Mouse (Mus musculus): ENCODE results near the gene Tnfaip1. TPM values are rescaled to one million over a fixed set of nuclear protein-coding genes. Genes with fewer than 3 reads are reported as not detected.

Gene Tnfaip1
- polyA plus RNA-seq, 1 experiment, result 60.7 TPM

- H3K79me2 ChIP-seq (ENCODE audit: control insufficient read depth, insufficient read depth), result peaks cover 36% of the 10 kb centered on the region
- TF ChIP-seq USF1 (IDR thresholded peaks at IDR 0.05; ENCODE audit: low read depth), result no peak
- no peak for TF ChIP-seq CEBPB (IDR thresholded peaks at IDR 0.05; ENCODE audit: low read depth)
- TF ChIP-seq CTCF (IDR thresholded peaks at IDR 0.05; ENCODE audit: control insufficient read depth, insufficient read depth, insufficient read length), result no peak
- no peak for TF ChIP-seq FOSL1 (IDR thresholded peaks at IDR 0.05; ENCODE audit: insufficient read depth, low read length, poor library complexity, severe bottlenecking)
- no peak for TF ChIP-seq MAX (IDR thresholded peaks at IDR 0.05)
- TF ChIP-seq MYOG (IDR thresholded peaks at IDR 0.05; ENCODE audit: control insufficient read depth, extremely low read depth, insufficient read length), result no peak
- TF ChIP-seq MYOD1 (IDR thresholded peaks at IDR 0.05; ENCODE audit: control insufficient read depth, insufficient read length, low read depth), result no peak
- H3ac ChIP-seq (ENCODE audit: control insufficient read depth, insufficient read length, low read depth), result no peak overlapping the region
- H3K79me3 ChIP-seq (ENCODE audit: low read depth), result peaks cover 17% of the 10 kb centered on the region
- H3K4me3 ChIP-seq (ENCODE audit: insufficient read depth, poor library complexity, severe bottlenecking), result no peak overlapping the region
- peaks cover 70% of the 10 kb centered on the region for H3K36me3 ChIP-seq (ENCODE audit: control insufficient read depth, insufficient read depth)
- H3K27me3 ChIP-seq (ENCODE audit: control insufficient read depth, insufficient read depth, insufficient read length), result no peaks in the 10 kb centered on the region
Measured at GRCm38 (mm10) chr11:78515549-78516325, 20.4 kb downstream of the Tnfaip1 start.

GRCm38 (mm10) chr11:78513106-78513790 lies 22.9 kb downstream of the Tnfaip1 start:
- Histone ChIP-seq H3K4me3 (ENCODE audit: insufficient read depth, poor library complexity, severe bottlenecking) (peak overlapping the region; percentile 93), H3K27me3 (ENCODE audit: control insufficient read depth, insufficient read depth, insufficient read length) (no peaks in the 10 kb centered on the region), H3K36me3 (ENCODE audit: control insufficient read depth, insufficient read depth) (peaks cover 60% of the 10 kb centered on the region), H3ac (ENCODE audit: control insufficient read depth, insufficient read length, low read depth) (peak overlapping the region; percentile 66), H3K79me3 (ENCODE audit: low read depth) (peaks cover 18% of the 10 kb centered on the region), H3K79me2 (ENCODE audit: control insufficient read depth, insufficient read depth) (peaks cover 39% of the 10 kb centered on the region)
- TF ChIP-seq USF1 (IDR thresholded peaks at IDR 0.05; ENCODE audit: low read depth), result no peak
- TF ChIP-seq CEBPB (IDR thresholded peaks at IDR 0.05; ENCODE audit: low read depth), result no peak
- TF ChIP-seq MAX (IDR thresholded peaks at IDR 0.05), result no peak
- no peak for TF ChIP-seq MYOD1 (IDR thresholded peaks at IDR 0.05; ENCODE audit: control insufficient read depth, insufficient read length, low read depth)
- TF ChIP-seq MYOG (IDR thresholded peaks at IDR 0.05; ENCODE audit: control insufficient read depth, extremely low read depth, insufficient read length), result no peak
- TF ChIP-seq FOSL1 (IDR thresholded peaks at IDR 0.05; ENCODE audit: insufficient read depth, low read length, poor library complexity, severe bottlenecking), result no peak
- no peak for TF ChIP-seq CTCF (IDR thresholded peaks at IDR 0.05; ENCODE audit: control insufficient read depth, insufficient read depth, insufficient read length)

- Histone ChIP-seq H3ac (ENCODE audit: control insufficient read depth, insufficient read length, low read depth) (peak within 1 kb of the TSS; percentile 95), H3K79me3 (ENCODE audit: low read depth) (peaks cover 18% of the 10 kb centered on the region), H3K4me3 (ENCODE audit: insufficient read depth, poor library complexity, severe bottlenecking) (peak within 1 kb of the TSS; percentile 93), H3K27me3 (ENCODE audit: control insufficient read depth, insufficient read depth, insufficient read length) (no peaks in the 10 kb centered on the region), H3K36me3 (ENCODE audit: control insufficient read depth, insufficient read depth) (peaks cover 60% of the 10 kb centered on the region), H3K79me2 (ENCODE audit: control insufficient read depth, insufficient read depth) (peaks cover 39% of the 10 kb centered on the region)
- TF ChIP-seq MYOD1 (IDR thresholded peaks at IDR 0.05; ENCODE audit: control insufficient read depth, insufficient read length, low read depth) (no peak), MAX (IDR thresholded peaks at IDR 0.05) (peak; percentile 72), USF1 (IDR thresholded peaks at IDR 0.05; ENCODE audit: low read depth) (peak; percentile 87), CTCF (IDR thresholded peaks at IDR 0.05; ENCODE audit: control insufficient read depth, insufficient read depth, insufficient read length) (no peak)
Measured at GRCm38 (mm10) chr11:78512025-78512957, 23.8 kb downstream of the Tnfaip1 start, which contains the start of the genes Tmem199 and Poldip2. Tmem199 (minus strand) TSS chr11:78512172. Poldip2 (plus strand) TSS chr11:78512193.

GRCm38 (mm10) chr11:78509148-78509547 lies 27.0 kb downstream of the Tnfaip1 start:
- no peak overlapping the region for H3ac ChIP-seq (ENCODE audit: control insufficient read depth, insufficient read length, low read depth)
- H3K79me3 ChIP-seq (ENCODE audit: low read depth), result peaks cover 18% of the 10 kb centered on the region
- peaks cover 37% of the 10 kb centered on the region for H3K79me2 ChIP-seq (ENCODE audit: control insufficient read depth, insufficient read depth)
- no peak overlapping the region for H3K4me3 ChIP-seq (ENCODE audit: insufficient read depth, poor library complexity, severe bottlenecking)
- no peak for TF ChIP-seq FOSL1 (IDR thresholded peaks at IDR 0.05; ENCODE audit: insufficient read depth, low read length, poor library complexity, severe bottlenecking)
- no peak for TF ChIP-seq CEBPB (IDR thresholded peaks at IDR 0.05; ENCODE audit: low read depth)
- no peak for TF ChIP-seq CTCF (IDR thresholded peaks at IDR 0.05; ENCODE audit: control insufficient read depth, insufficient read depth, insufficient read length)
- no peak for TF ChIP-seq MAX (IDR thresholded peaks at IDR 0.05)
- no peak for TF ChIP-seq MYOG (IDR thresholded peaks at IDR 0.05; ENCODE audit: control insufficient read depth, extremely low read depth, insufficient read length)
- TF ChIP-seq USF1 (IDR thresholded peaks at IDR 0.05; ENCODE audit: low read depth), result no peak
- TF ChIP-seq MYOD1 (IDR thresholded peaks at IDR 0.05; ENCODE audit: control insufficient read depth, insufficient read length, low read depth), result no peak
- no peaks in the 10 kb centered on the region for H3K27me3 ChIP-seq (ENCODE audit: control insufficient read depth, insufficient read depth, insufficient read length)
- peaks cover 45% of the 10 kb centered on the region for H3K36me3 ChIP-seq (ENCODE audit: control insufficient read depth, insufficient read depth)

GRCm38 (mm10) chr11:78505430-78505829 lies 30.7 kb downstream of the Tnfaip1 start:
- no peak for TF ChIP-seq CEBPB (IDR thresholded peaks at IDR 0.05; ENCODE audit: low read depth)
- TF ChIP-seq MYOD1 (IDR thresholded peaks at IDR 0.05; ENCODE audit: control insufficient read depth, insufficient read length, low read depth), result no peak
- no peak for TF ChIP-seq MYOG (IDR thresholded peaks at IDR 0.05; ENCODE audit: control insufficient read depth, extremely low read depth, insufficient read length)
- TF ChIP-seq FOSL1 (IDR thresholded peaks at IDR 0.05; ENCODE audit: insufficient read depth, low read length, poor library complexity, severe bottlenecking), result no peak
- TF ChIP-seq MAX (IDR thresholded peaks at IDR 0.05), result no peak
- no peak for TF ChIP-seq USF1 (IDR thresholded peaks at IDR 0.05; ENCODE audit: low read depth)
- no peak for TF ChIP-seq CTCF (IDR thresholded peaks at IDR 0.05; ENCODE audit: control insufficient read depth, insufficient read depth, insufficient read length)
- Histone ChIP-seq H3K79me3 (ENCODE audit: low read depth) (no peaks in the 10 kb centered on the region), H3K27me3 (ENCODE audit: control insufficient read depth, insufficient read depth, insufficient read length) (peaks cover 12% of the 10 kb centered on the region), H3K4me3 (ENCODE audit: insufficient read depth, poor library complexity, severe bottlenecking) (no peak overlapping the region), H3ac (ENCODE audit: control insufficient read depth, insufficient read length, low read depth) (no peak overlapping the region), H3K79me2 (ENCODE audit: control insufficient read depth, insufficient read depth) (no peaks in the 10 kb centered on the region), H3K36me3 (ENCODE audit: control insufficient read depth, insufficient read depth) (peaks cover 35% of the 10 kb centered on the region)
